Mouse (Mus musculus): Measurements from ENCODE around the gene Ldb2.

DNA sequence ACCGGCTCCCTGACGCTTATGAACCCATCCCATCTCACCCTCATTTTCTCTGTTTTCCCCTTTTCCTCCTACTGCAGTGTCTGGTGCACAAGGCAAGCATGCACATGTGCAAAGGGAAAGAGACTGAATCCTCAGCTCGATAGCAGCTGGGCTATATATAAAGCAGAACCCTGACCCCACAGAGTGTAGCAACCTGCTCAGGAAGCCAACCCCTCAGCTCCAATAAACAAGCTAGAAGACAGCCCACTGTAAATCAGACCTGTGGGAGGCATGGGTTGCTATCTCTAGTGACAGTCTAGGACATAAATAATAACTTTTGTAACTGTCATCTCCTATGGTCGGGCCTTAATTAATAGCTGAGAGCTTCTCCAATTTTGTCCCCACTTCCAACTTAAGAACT is 158.4 kb downstream of the Ldb2 start:
- TF ChIP-seq CTCF (IDR thresholded peaks at IDR 0.05; ENCODE audit: low read depth), result no peak
- no peak for TF ChIP-seq EP300 (IDR thresholded peaks at IDR 0.05; ENCODE audit: low read depth)

Measured in liver, postnatal 0 days (tissue).